Comparison of ENCODE assay signal across 10 mouse cellular contexts in genomic region chr13:9239631-9240236, GRCm38 (mm10). TPM values are rescaled to one million over a fixed set of nuclear protein-coding genes. Genes with fewer than 3 reads are reported as not detected.
DNase-seq lines count a peak whose midpoint lies in the region; ATAC-seq lines count a peak whose summit lies in the region.
"Had no signal": no experiment of that assay in that cellular context is flagged by ENCODE, and none has a peak within 500 bp of the region (broad histone marks: within the 10 kb centered on the region; RNA-seq: fewer than 3 reads in every experiment).

No protein-coding gene starts in this region.

- no peak overlapping the region for H3K4me3 ChIP-seq in midbrain, embryonic 15.5 days
- H3K4me3 ChIP-seq: heart, embryonic 15.5 days; intestine, embryonic 15.5 days; lung, embryonic 15.5 days had no signal

- no peak overlapping the region for H3K27ac ChIP-seq in midbrain, embryonic 15.5 days
- H3K27ac ChIP-seq: heart, embryonic 15.5 days; intestine, embryonic 15.5 days; lung, embryonic 15.5 days had no signal

- ATAC-seq in midbrain, embryonic 15.5 days (replicated peaks), result no peak
- ATAC-seq: intestine, embryonic 15.5 days had no signal

- DNase-seq in testis, postnatal 10 days (ENCODE audit: low spot score), result peak; percentile 48
- DNase-seq in testis, postnatal 14 days (ENCODE audit: low spot score), result no peak
- DNase-seq in frontal cortex, postnatal 14 days (ENCODE audit: low spot score in 2 of 2), result peak; percentile 45 to 60
- DNase-seq in left cerebral cortex, postnatal 10 days (ENCODE audit: extremely low spot score in 1 of 2, low spot score in 2 of 2), result peak; percentile 40 to 49
- no peak for DNase-seq in thymus, postnatal 36 days
- DNase-seq in cerebellum, adult 9-10 months, result no peak

- no peaks in the 10 kb centered on the region for H3K27me3 ChIP-seq in midbrain, embryonic 15.5 days (replicated peaks)
- H3K27me3 ChIP-seq: heart, embryonic 15.5 days; intestine, embryonic 15.5 days; lung, embryonic 15.5 days had no signal

- no peaks in the 10 kb centered on the region for H3K36me3 ChIP-seq in midbrain, embryonic 15.5 days (replicated peaks)
- H3K36me3 ChIP-seq: heart, embryonic 15.5 days; intestine, embryonic 15.5 days; lung, embryonic 15.5 days had no signal

- WGBS in midbrain, embryonic 15.5 days, result 92% methylated on average over 12 of the region's 12 CpGs

- H3K9ac ChIP-seq in midbrain, embryonic 15.5 days, result no peak overlapping the region
- H3K9ac ChIP-seq: heart, embryonic 15.5 days; intestine, embryonic 15.5 days; lung, embryonic 15.5 days had no signal

- H3K4me1 ChIP-seq in midbrain, embryonic 15.5 days, result no peaks in the 10 kb centered on the region
- H3K4me1 ChIP-seq: heart, embryonic 15.5 days; intestine, embryonic 15.5 days; lung, embryonic 15.5 days had no signal

- H3K9me3 ChIP-seq in midbrain, embryonic 15.5 days, result no peaks in the 10 kb centered on the region
- H3K9me3 ChIP-seq: heart, embryonic 15.5 days; intestine, embryonic 15.5 days; lung, embryonic 15.5 days had no signal

- intact Hi-C loops in left cerebral cortex, postnatal 10 days (cut with DNase I), result no loop called here

- no peak overlapping the region for H3K4me2 ChIP-seq in midbrain, embryonic 15.5 days
- H3K4me2 ChIP-seq: heart, embryonic 15.5 days; intestine, embryonic 15.5 days; lung, embryonic 15.5 days had no signal

RNA-seq across cellular contexts. Expression of gene Dip2c, which starts 36.6 kb away (rescaled TPM):
- 10 to 100 TPM; 73.8 to 76.1 TPM for total RNA-seq in left cerebral cortex, postnatal 10 days (2021)
- polyA plus RNA-seq in midbrain, embryonic 15.5 days (2015; fragmentation: Nextera tagmentation; extraction: Ambion mirVana), result 14.0 and 14.7 TPM in 2 replicates

Comparison
In these comparisons a context has a peak if more than half of its experiments do, and no peak if none do; other contexts are left out.
1. DNase-seq: peak in testis, postnatal 10 days (single experiment), frontal cortex, postnatal 14 days (2 of 2) and left cerebral cortex, postnatal 10 days (2 of 2); none in testis, postnatal 14 days (single experiment), thymus, postnatal 36 days (0 of 2) and cerebellum, adult 9-10 months (single experiment).